Mouse (Mus musculus): ENCODE data around the gene Ube2l6. TPM values are rescaled to one million over a fixed set of nuclear protein-coding genes. Genes with fewer than 3 reads are reported as not detected.

The Ube2l6 gene
- total RNA-seq, 2 experiments from 2014 or later, result 6.0 to 6.1 TPM

DNA sequence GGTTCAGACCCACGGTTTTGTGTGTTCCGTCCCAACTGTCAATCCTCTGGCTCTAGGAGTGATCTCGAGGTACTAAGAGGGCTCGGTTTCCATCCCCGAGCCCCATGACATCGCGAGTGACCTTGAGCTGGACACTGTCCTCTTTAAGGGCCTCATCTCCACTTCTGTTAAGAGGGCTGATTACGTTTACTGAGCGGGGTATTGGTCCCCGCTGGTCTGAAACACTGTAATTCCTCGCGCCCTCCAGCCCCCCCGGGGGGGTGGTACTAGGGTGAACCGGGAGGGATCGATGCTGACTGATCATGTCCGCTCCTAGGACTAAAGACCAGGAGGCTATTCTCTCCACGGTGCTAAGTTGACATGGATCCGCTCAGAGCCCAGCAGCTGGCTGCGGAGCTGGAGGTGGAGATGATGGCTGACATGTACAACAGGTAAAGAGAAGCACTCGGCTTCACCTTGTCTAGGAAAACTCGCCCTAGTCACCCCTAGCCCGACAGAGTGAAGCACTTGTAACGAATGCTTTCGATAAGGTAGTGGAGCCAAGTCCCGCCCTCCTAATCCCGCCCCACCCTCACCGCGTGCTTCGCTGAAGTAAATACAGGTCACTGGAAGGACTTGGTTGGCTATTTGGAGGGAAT is 28.8 kb downstream of the Ube2l6 start:
- H3K4me3 ChIP-seq, result peak overlapping the region; percentile 97
- no peak for TF ChIP-seq CTCF (conservative IDR thresholded peaks at IDR 0.05)
- H3K27ac ChIP-seq, result peak overlapping the region; percentile 79
- no peak for DNase-seq (ENCODE audit: low spot score in 2 of 2)

DNA sequence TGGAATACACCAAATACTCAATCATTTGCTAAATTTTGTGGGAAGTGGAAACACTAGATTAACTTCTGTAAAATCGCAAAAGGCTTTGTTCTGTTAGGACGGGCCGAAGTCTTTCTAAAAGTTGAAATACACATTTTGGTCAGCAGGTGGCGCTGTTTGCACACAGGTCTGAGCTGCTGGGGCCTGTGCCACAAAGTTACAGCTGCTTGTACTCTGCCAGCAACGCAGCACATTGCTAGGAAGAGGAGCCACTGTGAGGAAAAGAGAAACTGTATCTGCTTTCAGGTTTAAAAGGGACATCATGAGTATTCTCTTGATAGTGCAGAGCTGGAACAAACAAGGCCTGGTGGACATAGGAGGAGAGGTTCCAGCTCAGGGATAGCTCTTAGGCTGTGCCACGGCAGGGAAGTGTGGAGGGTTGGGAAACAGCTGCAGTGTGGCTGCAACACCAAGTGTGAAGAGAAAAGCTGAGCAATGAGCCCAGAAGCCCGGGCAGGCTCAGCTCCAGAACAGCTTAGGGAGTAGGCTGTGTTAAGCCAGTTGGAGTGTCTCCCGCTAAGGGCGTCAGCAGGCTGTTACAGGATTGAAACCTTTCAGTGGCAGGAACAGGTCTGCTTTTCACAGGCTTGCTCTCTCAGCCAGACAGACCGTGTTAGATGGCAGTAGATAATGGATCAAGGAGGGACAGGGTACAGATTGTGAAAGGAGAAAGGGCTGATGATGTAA is 33.2 kb downstream of the Ube2l6 start:
- H3K4me3 ChIP-seq, result 0 out of 2 replicates have a peak overlapping the region, but pooled peaks have one; percentile 17
- peak overlapping the region; percentile 89 for H3K27ac ChIP-seq
- peak; percentile 87 to 92 for DNase-seq (ENCODE audit: low spot score in 2 of 2)
- TF ChIP-seq CTCF (conservative IDR thresholded peaks at IDR 0.05), result peak; percentile 97

DNA sequence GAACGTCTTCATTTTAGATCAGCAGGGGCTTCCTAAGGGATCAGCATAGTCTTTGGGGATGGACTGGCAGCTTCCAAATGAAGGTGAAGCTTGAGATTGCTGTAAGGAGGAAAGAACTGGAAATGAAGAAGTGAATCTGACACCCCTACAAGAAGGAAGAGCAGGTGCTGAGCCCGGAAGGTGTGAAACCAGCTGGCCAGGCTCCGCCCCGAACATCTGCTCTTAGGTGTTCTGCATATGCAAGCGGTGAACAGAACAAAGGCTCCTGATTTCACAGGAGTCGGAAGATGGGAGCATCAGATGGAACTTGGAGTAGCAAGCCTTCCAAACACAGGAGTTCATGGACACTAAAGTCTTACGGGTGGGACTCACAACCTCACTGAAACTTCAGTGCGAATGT is 38.5 kb downstream of the Ube2l6 start:
- no peak overlapping the region for H3K4me3 ChIP-seq
- no peak for TF ChIP-seq CTCF (conservative IDR thresholded peaks at IDR 0.05)
- no peak overlapping the region for H3K27ac ChIP-seq
- no peak for DNase-seq (ENCODE audit: low spot score in 2 of 2)

DNA sequence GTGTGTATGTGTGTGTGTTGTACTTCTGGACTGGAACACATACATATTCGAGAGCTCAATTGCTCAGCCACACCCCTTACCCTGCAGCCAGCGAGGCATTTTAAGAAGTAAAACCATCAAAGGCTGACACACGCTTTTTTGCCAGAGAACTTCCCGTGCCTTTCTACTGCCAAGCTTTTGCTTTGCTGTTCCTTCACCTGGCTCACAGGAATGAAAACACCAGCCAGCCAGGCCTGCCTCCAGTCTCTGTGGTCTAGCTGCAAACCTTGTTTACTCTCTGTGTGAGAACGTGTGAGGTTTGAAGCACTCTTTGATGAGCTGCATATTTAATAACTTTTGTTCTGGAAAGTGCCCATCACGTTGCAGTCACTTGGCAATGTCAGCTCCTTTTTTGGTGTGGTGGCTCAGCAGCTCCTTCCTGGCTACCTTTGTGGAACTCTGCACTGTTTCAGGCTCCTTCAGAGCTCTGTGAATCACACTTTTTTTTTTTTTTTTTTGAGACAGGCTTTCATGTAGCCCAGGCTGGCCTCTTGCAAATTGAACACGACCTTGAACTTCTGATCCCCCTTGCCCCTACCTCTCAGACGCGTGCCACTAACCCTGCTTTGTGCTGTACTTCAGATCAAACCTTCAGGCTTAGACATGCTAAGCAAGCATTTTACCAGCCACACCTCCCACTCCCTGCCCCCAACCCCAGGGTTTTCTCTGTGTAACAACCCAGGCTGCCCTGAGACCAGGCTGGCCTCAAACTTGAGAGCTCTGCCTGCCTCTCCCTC is 39.4 kb downstream of the Ube2l6 start:
- no peak overlapping the region for H3K4me3 ChIP-seq

DNA sequence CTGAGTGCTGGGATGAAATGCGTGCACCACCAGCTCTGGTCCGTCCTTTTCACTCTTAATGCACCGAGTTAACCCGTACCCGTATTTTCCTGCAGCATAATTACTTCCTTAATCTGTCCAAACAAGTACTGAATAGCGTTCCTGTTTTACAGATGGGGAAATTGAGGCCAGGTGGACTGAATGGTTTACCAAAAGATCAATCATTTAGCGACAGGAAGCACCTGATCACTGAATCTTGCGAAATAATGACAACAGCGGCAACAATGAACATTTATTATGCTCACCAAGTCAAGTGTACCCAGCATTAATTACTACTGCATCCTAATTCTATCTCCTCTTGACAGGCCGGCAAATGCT is 39.9 kb downstream of the Ube2l6 start, which contains the start of gene Slc43a1:
Gene Slc43a1, plus strand, starts transcription at position 258 of the 357 bp plus-strand sequence.
- no peak for TF ChIP-seq CTCF (conservative IDR thresholded peaks at IDR 0.05)
- peak within 1 kb of the TSS; percentile 60 for H3K4me3 ChIP-seq
- no peak for DNase-seq (ENCODE audit: low spot score in 2 of 2)
- no peak within 1 kb of the TSS for H3K27ac ChIP-seq

More for the DNA sequence above, 39.4 kb downstream of the Ube2l6 start:
- no peak for DNase-seq (ENCODE audit: low spot score in 2 of 2)
- no peak for TF ChIP-seq CTCF (conservative IDR thresholded peaks at IDR 0.05)
- no peak overlapping the region for H3K27ac ChIP-seq

DNA sequence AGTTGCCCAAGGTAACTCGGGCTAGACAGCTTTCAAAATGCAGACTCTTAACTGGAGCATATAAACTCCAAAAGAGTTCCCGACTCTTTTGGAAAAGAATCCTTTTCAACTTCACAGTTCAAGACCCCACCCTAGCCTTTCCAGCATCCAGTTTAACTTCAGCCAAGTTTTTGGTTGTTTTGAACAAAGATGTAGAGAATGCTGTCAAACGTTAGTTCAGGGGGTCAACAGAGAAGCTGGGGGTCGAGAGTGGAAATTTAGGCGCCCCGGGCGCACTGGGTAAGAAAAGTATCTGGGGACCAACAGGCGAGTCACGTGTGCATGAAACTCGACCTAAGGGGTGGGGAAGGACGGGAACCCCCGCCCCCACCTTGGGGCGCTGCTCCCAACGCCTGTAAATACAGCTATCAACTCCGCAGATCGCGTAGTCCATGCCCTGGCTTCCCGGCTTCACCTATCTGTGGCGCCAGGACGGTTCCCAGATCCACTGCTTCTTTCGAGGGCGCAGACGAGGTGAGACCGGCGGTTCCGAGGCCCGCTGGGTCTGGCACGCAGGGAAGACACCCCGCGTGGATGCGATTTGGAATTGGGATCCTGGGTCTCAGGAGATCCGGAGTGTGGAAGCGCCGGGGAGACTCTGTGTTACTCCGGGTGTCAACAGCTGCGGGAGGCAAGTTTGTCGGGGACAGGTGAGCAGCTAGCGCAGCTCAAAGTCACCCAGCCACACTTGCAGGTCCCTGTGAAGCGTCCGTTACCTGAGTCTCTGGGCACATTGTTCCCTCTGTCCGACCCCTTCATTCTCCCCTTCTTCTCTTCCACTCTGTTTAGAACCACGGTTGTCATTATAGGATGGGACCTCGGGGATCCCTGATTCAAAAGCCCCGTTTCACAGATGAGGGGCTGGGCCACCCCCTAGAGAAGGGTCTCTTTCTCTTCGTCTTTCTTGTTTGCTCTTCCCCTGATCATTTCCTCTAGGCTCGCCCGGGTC is 40.7 kb downstream of the Ube2l6 start:
- Histone ChIP-seq H3K27ac (no peak overlapping the region), H3K4me3 (peak overlapping the region; percentile 60)
- no peak for DNase-seq (ENCODE audit: low spot score in 2 of 2)
- no peak for TF ChIP-seq CTCF (conservative IDR thresholded peaks at IDR 0.05)

DNA sequence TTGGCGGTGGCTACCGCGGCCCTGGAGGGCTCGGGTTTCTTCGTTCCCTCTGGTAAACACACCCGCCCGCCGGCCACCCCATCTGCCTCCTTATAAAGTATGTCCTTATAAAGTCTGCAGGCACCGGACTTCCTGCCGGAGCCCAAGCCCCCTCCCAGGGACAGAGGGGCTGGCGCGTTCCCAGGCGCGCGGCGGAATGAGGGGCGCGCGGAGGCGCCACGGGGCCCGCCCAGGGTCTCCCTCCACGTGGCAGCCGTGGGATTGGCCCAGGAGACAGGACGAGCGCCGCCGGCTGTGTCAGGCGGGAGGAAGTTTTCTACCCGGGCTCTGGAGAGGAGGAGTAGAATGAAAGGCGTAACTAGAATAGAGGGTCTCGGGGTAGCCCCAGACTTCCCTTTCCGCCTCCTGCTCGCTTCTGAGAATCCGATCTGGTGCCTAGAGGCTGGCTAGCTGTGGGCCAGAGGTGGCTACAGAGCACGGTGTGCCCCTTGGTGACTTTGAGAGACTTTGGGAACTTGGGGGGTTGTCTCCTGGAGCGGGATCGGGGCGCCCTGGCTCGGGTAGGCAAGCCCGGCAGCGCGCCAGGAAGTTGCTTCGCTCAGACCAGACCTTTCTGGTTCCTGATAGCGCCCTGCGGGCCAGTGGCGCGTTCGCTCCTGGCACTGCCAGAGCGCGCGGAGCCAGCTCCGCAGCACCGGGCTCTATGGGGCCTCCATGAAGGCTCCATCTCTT is 41.6 kb downstream of the Ube2l6 start:
- Histone ChIP-seq H3K27ac (no peak overlapping the region), H3K4me3 (peak overlapping the region; percentile 60)
- no peak for DNase-seq (ENCODE audit: low spot score in 2 of 2)
- TF ChIP-seq CTCF (conservative IDR thresholded peaks at IDR 0.05), result no peak

DNA sequence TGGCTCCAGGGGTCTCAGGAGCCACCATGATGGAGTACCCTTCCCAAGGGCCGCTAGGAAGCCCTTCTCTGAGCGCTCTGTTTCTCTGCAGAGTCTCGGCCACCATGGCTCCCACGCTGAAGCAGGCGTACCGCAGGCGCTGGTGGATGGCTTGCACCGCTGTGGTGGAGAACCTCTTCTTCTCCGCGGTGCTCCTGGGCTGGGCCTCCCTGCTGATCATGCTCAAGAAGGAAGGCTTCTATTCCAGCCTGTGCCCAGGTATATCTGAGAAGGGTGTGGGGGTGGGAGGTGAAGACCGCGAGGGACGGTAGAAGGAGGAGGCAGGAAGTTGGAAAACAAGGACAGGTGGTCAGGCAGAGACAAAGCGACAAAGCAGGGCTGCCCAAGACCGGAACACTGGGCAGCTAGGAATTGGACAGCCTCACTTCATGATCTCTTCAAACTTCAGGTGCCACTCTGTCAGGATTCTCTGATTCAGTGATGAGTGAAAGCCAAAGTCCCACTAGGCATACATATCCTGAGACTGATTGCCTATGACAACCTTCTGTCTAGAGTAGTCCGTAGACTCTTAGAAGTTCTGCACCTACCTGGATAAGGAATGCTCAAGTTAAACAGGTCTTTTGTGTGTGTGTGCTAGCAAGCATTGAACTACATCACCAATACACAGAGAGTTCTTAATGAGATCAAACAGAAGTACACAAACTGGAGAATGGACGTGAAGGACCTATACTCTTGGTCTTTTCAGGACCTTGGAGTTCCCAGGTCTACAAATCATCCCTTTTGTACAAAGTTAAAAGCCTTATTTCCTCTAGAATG is 42.3 kb downstream of the Ube2l6 start:
- H3K4me3 ChIP-seq, result peak overlapping the region; percentile 60
- DNase-seq (ENCODE audit: low spot score in 2 of 2), result no peak
- TF ChIP-seq CTCF (conservative IDR thresholded peaks at IDR 0.05), result no peak
- H3K27ac ChIP-seq, result no peak overlapping the region

DNA sequence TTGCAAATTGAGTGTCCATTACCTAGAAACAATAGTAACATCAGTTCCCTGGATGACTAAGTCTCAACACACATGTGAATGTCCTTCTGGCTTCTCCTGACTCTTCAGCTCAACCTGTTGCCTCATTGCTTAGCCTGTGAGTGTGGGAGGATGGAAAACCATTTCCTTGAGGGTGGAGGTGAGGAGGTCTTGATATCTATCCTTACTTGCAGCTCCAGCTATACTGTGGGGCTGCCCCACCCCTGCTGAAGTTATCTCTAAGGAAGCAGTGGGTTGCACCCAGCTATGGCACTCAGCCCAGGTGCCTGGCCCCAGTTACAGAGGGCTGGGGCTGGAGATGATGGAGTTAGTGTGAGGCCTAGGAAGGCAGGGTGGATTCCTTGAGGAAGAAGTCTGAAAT is 43.3 kb downstream of the Ube2l6 start:
- no peak for TF ChIP-seq CTCF (conservative IDR thresholded peaks at IDR 0.05)
- no peak overlapping the region for H3K4me3 ChIP-seq
- DNase-seq (ENCODE audit: low spot score in 2 of 2), result no peak
- no peak overlapping the region for H3K27ac ChIP-seq

DNA sequence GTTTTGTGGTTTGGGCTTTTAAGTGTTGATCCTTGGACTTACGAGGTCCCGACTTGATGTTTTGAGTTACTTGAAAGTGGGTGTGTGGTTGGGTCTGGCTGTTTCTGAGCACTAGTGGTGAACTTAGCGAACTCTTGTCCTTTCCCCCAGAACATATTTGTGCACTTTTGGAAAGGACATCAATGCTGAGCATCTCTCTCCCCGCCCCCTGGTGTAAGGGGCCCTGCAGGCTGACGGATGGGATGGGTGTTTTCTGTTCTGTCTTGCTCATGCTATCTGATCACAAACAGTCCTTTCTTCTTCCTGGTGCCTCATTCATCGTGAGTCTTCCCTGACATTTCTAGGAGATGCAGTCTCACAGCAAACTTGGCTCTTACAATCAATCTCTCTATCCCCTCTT is 45.0 kb downstream of the Ube2l6 start:
- Histone ChIP-seq H3K4me3 (no peak overlapping the region), H3K27ac (no peak overlapping the region)
- TF ChIP-seq CTCF (conservative IDR thresholded peaks at IDR 0.05), result no peak
- no peak for DNase-seq (ENCODE audit: low spot score in 2 of 2)

DNA sequence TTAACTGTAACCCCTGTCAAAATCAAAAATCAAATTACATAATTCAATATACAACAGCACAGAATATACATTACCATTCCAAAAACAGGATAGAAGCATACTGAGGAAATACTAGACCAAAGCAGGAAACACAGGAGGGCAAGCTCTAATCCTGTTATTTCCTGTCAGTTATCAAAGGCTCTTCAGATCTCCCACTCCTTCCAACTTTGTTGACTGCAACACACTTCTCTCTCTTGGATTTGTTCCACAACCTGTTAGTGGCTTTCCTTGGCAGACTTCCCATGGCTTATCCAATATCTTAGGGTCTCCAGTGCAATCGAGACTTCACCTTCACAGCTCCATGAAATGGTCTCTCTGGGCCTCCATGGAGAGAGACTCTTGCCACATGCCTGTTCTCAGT is 46.6 kb downstream of the Ube2l6 start:
- DNase-seq (ENCODE audit: low spot score in 2 of 2), result no peak
- no peak for TF ChIP-seq CTCF (conservative IDR thresholded peaks at IDR 0.05)
- Histone ChIP-seq H3K27ac (no peak overlapping the region), H3K4me3 (no peak overlapping the region)

All from layer of hippocampus, adult 2 months (tissue).